Mouse (Mus musculus): ENCODE measurements around the gene Med17.
"Not testable (repeated sequence)": the region's sequence is repeated elsewhere in the genome, so short reads cannot be mapped to it uniquely, and the experiment has no call there.

Gene Med17

GRCm38 (mm10) chr9:15279649-15280490 is at the start of gene Med17:
Med17 (minus strand) TSS chr9:15279931.
- DNase-seq, result peak; percentile 93

GRCm38 (mm10) chr9:15318170-15318742 is 38.5 kb upstream of the Med17 start:
- DNase-seq, result no peak

- DNase-seq, result no peak
These were observed 37.8 kb upstream of the Med17 start for GRCm38 (mm10) chr9:15317223-15318169.

GRCm38 (mm10) chr9:15316296-15316695 is 36.6 kb upstream of the Med17 start:
- not testable (repeated sequence) for DNase-seq

- no peak for DNase-seq
These were observed 34.9 kb upstream of the Med17 start for GRCm38 (mm10) chr9:15314619-15315018.

GRCm38 (mm10) chr9:15313633-15314032 is 33.9 kb upstream of the Med17 start:
- no peak for DNase-seq

- DNase-seq, result no peak
These were observed 32.5 kb upstream of the Med17 start for GRCm38 (mm10) chr9:15312054-15312735.

GRCm38 (mm10) chr9:15310179-15310578 is 30.4 kb upstream of the Med17 start:
- no peak for DNase-seq

GRCm38 (mm10) chr9:15309425-15309824 is 29.7 kb upstream of the Med17 start:
- no peak for DNase-seq

GRCm38 (mm10) chr9:15308254-15308653 is 28.5 kb upstream of the Med17 start:
- DNase-seq, result no peak

- DNase-seq, result no peak
These were observed 27.5 kb upstream of the Med17 start for GRCm38 (mm10) chr9:15307257-15307656.

GRCm38 (mm10) chr9:15306398-15307119 is 26.8 kb upstream of the Med17 start, which contains the start of gene 4931406C07Rik:
4931406C07Rik (minus strand) TSS chr9:15306448.
- no peak for DNase-seq

- peak; percentile 96 for DNase-seq
These were observed 26.0 kb upstream of the Med17 start, which contains the start of gene Taf1d for GRCm38 (mm10) chr9:15305503-15306397. Taf1d (plus strand) TSS chr9:15306214.

GRCm38 (mm10) chr9:15302881-15303280 is 23.1 kb upstream of the Med17 start:
- no peak for DNase-seq

- DNase-seq, result not testable (repeated sequence)
These were observed 22.3 kb upstream of the Med17 start for GRCm38 (mm10) chr9:15302006-15302405.

GRCm38 (mm10) chr9:15301399-15301798 is 21.7 kb upstream of the Med17 start:
- DNase-seq, result peak; percentile 8

GRCm38 (mm10) chr9:15300056-15300455 is 20.3 kb upstream of the Med17 start:
- DNase-seq, result no peak

GRCm38 (mm10) chr9:15298451-15298850 is 18.7 kb upstream of the Med17 start:
- DNase-seq, result no peak

GRCm38 (mm10) chr9:15297112-15297511 is 17.4 kb upstream of the Med17 start:
- DNase-seq, result no peak

- no peak for DNase-seq
These were observed 9.5 kb upstream of the Med17 start for GRCm38 (mm10) chr9:15289251-15289650.

- no peak for DNase-seq
These were observed 8.7 kb upstream of the Med17 start for GRCm38 (mm10) chr9:15288402-15288801.

All from right cerebral cortex, postnatal 14 days (tissue).